Mouse (Mus musculus) frontal cortex, adult (tissue): ENCODE measurements at regions not wholly inside any gene's neighbourhood (a gene's known extent, or its start where the extent isn't known, plus 50 kb on each side); places are given as distances from the start of the nearest gene placed in this dataset.
"Not testable (repeated sequence)": the region's sequence is repeated elsewhere in the genome, so short reads cannot be mapped to it uniquely, and the experiment has no call there.

ENCODE experiments used
- ATAC-seq: cut with Nextera tagmentation; 2 replicates; pipeline ENCODE4 v1.9.2; 2017; ENCODE audit warnings: mild to moderate bottlenecking, moderate library complexity, mixed read lengths; ENCODE audit not compliant: low TSS enrichment

DNA sequence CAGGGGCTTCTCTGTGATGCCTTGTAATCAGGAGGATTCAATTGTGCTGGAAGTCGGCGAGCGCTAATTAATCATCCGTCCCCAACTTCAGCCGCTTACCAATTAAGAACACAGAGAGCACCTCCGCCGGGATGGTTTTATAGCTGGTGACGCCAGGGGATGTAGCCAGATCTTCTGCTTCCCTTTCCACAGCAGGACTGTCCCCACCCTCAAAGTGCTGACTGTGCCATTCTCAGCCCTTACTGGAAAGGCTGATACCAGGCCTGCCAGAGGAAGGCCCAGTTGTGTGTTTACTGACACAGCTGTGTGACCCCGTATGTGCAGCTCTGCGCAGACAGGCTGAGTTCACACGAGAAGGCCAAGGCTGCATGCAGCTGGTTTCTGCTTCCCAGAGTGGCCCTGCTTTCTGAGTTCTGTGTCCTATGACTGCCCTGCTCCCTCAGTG is 59.9 kb upstream of the Bend4 start:
- no peak for ATAC-seq

DNA sequence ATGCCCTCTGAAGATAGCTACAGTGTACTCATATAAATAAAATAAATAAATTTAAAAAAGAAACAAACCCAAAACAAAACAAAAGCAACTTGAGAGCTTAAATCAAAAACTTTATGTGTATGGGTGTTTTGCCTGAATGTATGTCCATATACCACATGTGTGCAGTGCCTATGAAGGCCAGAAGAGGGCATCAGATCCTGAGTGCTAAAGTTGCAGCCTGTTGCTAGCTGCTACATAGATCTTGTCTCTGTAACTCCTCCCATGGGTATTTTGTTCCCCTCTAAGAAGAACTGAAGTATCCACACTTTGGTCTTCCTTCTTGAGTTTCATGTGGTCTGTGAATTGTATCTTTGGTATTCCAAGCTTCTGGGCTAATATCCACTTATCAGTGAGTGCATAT is 62.6 kb upstream of the Bend4 start:
- ATAC-seq: not testable (repeated sequence)

DNA sequence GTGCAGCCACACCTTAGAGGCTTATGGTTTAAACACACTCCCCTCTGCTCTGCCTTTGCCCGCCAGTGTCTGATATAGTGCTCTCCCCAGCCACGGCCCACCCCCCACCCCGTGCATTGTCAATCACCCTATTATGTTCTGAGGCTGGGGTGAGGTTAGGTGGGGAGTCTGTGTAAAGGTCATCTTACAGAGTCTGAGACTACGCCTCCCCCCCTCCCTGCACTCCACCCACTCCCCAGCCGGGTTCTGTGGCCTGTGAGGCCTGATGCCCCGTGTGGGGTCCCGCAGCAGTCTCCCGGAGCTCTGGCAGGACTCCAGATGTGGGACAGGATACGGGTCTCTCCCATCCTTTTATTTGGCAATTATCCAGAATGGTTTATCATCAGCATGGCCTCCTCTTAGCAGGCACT is 64.8 kb upstream of the Bend4 start:
- ATAC-seq: no peak

DNA sequence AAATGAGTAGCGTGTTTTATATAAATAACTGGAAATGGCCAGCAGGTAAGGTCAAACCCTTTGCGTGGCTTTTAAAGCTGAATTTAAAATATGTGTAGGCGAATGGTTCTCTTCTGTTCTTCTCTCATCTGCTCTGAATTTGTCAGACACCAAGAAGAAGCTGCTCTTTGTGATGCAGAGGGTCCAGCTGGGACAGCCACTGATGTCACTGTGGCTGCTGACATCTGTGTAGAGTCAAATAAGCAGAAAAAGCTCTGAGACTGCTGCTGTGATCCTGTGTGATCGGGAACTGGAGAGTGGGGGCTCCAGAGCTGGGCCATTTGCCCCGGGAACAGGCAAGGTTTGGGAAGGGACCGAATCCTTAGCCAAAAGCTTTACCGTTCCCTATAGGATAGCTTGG is 68.6 kb upstream of the Bend4 start:
- peak; percentile 59; the same call in 1 of the 2 replicates for ATAC-seq

DNA sequence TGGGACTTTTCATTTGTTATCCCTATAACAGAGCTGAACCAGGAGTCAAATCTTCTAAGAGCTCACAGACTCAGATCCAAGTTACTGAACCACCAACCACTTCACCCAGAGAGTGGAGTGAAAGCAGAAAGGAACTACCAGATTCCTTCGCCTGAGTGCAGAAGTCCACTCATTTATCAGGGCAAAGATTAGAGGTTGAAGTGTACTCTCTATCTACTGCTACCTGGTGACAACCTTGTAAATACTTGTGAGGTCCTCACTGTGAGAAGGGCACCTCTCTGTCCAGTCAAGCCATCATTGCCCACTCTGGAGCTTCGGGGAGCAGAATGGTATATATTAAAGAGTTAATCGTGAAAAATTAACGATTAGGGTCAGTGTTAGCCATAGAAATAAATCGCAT is 87.4 kb upstream of the Shisa3 start:
- no peak for ATAC-seq

DNA sequence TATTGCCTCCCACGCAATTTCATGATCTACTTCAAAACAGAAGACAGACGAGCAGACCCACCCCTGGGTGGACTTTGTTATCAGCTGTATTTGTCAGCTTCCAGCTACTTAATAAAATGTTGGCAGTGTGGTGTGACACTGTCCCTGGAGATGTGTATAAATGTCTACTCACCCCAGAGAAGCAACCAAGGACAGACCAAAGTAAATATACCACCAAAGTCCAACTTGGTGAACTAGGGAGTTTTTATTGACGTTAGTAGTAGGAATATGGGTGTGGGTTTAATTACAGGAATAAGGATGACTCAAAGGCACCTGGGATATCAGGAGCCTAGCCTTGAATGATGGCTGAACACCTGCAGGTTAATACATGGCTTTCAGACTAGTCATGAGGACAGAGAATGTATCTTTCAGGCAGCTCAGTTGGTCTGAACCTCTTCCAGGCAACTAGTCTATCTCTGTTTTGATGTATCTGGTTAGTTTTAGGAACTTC is 86.2 kb upstream of the Shisa3 start:
- ATAC-seq: no peak

DNA sequence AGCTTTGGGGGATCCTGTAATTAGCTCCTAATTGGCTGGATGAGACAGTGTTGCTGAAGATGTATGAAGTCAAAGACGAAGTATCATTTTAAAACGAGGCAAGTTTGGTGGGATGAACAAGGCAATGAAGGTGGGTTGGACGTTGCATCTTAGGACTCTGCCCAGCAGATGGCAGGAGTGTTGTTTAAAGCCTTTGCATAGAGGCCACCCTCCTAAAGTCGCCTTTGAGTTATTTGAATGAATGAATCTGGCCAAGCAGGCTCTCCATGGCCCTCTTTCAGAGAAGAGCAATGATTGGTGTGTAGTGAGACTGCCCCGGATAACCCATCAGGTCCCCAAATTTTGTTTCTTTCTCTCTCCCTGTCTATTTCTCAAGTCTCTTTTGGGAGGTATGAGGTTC is 77.5 kb upstream of the Shisa3 start:
- ATAC-seq: peak; percentile 60

DNA sequence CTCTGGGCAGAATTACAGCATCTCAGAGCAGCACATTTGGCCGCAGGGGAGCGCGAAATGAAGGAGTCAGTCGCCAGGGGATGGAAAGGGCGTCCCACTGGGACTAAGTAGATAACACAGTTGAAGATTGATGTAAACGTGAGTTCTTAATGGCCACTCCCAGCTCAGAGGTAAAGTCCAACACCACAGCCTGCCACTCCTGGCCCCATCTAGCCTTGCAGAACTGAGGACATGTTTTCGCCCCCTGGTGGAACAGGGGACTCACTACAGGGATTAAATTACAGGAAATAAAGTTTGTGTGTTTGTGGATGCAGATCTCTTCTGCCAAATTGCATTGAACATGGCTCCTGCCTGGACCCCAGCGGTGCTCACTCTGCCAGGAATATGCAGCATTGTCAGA is 76.7 kb upstream of the Shisa3 start:
- ATAC-seq: no peak

DNA sequence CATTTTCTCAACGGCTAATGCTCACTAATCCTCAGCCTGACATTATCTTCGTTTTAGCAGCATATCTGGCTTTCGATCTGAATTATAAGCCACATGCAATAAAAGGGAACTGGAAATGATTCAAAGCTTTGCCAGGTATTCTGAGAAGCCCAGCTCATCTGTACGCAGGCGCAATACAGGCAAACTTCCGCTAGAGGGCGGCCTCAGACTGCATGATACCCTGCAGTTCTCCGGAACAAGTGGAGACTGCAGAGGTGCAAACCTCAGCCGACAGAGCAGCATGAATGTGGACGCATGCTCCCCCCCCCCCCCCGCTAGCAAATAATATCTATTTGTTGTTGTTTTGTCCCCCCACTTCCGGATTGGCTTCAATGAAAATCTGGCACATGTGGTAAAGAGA is 75.3 kb upstream of the Shisa3 start:
- peak; percentile 95 for ATAC-seq

DNA sequence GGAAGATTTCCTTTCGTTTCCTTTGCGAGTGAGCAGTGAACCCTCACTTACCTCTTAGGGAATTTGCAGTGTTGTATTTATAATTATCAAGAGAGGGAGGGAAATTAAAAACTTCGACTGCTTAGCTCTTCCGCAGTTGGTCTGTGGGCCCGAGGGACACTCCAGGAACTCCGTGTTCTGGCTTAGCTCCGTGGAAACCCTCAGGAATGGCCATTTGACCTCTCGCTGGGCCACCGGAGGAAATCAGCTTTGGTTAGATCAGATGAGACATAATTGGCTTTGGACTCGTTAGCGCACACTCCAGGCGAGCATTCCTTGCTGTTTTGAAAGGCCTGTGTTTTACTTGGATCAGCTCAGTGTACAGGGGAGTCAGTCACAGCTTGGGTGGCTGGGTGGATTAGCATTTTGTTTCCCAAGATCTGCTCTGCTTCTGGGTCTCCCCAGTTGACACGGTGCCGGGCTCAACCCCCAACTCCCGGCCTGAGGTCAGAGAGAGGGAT is 74.9 kb upstream of the Shisa3 start:
- peak; percentile 48 for ATAC-seq

DNA sequence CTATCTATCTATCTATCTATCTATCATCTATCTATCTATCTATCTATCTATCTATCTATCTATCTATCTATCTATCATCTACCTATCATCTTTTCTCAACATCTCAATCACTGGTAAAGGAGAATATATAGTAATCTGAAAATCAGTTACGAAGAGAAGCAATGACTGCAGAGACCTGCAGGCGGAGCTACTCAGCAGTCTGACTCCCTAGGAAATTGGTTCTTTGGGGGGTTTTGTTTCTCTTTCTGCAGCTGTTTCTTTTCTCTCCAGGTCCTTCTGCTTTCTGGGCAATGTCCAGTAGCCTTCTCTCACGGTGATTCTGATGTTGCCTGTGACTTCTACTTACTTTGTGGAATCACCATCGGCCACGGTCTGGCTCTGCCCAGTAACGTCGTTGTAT is 73.6 kb upstream of the Shisa3 start:
- no peak for ATAC-seq

DNA sequence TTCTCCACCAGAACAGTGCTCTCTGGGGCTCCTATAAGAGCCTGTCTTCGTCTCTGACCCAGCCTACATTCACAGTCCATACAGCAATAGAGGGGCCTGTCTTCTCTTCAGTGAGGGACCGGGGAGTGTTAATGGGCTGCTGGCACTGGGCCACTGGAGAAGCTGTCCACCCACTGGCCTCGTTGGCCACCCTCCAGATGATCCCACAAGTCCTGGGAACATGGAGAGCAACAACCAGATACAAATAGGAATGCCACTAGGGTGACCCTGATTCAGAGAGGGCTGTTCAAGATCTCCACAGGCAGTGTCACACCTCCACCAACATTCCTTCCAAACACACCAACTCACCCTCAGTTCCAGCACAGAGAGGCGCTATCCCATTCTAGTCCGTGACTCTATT is 69.7 kb upstream of the Shisa3 start:
- ATAC-seq: no peak

DNA sequence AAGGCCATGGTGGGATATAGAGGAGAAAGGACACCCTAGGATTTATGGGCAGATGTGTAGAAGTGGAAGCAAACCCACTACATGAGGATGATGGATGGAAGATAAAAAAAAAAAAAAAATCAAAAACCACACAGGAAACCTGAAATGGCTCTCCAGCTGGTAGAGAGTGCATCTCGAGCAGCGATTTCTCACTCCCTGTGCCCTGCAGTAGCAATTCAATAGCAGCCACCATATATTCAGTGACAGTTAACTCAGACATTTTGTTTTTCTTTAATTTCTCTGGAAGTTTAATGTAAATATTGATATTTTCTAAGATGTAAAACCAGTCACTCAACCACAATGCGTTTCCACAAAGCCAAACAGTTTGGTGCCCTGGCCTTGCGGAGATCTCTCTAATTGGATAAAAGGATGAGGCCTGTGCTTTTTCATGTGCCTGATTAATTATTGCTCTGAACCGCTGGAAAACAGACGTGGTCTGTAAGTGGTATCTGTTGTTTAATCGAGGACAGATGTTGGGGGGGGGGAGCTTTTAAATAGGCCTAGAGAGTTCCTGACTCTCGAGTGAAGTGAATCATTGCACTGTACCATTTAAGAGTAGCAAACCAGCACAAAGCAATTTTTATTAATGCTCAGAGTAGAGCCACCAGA is 68.0 kb upstream of the Shisa3 start:
- no peak for ATAC-seq

DNA sequence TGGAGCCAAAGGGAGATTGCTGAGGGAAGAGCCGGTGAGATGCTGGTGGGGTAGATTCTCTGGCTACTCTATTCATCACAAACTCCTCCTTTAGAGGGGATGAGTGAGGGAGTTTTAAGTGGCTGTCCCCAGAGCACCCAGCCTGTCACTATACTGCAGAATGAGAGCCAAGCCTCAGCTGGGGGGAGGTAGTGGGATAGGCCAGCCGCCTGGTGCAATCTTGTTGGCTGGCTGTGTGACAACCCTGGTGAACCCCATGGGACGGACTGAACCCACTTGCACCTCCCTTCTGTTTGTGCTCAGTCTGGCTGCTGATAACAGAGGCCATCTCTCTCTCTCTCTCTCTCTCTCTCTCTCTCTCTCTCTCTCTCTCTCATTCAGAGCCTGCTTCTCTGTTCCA is 65.8 kb upstream of the Shisa3 start:
- ATAC-seq: no peak

DNA sequence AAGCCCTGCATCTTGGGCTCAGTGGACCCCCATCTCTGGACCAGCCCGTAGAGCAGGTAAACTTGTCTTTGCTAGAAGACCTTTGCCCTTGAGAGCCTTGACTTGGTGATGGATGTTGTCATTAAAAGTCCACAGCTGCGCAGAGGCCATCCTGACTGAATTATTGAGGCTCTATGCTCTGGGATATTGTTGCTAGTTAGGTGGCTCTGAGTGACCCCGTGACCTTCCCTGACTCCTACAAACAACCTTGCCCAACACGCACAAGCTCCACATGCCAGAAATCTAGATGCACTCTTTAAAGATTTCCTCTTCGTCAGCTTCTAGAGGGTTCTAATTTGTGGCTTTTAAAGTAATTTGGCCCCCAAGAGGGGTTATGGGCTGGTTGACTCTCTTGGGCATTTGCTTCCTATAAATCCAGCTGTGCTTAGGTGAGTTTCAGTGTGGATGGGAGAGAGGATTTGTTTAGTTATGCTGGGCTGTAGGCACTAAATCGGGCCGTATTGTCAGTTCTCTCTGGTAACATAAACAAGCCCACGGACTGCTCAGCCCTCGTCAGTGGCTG is 63.6 kb upstream of the Shisa3 start:
- no peak for ATAC-seq

DNA sequence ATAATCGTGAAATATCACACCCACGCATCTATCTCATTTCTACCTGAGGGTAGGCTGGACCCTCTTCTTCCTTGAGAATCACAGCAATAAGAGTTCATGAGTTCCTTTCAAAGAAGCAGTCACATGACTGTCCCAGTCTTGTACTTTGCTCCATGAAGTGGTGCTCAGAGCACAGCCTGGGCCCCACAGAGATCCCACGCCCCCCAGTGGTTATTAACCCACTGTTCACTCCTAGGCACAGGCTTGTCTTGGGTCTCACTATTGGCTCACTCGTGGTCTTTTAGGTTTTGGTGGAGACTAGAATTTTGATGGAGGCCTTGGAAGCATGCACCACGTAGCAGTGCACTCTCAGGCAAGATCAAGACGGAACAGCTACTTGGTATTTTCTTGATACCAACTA is 57.4 kb upstream of the Shisa3 start:
- ATAC-seq: no peak

DNA sequence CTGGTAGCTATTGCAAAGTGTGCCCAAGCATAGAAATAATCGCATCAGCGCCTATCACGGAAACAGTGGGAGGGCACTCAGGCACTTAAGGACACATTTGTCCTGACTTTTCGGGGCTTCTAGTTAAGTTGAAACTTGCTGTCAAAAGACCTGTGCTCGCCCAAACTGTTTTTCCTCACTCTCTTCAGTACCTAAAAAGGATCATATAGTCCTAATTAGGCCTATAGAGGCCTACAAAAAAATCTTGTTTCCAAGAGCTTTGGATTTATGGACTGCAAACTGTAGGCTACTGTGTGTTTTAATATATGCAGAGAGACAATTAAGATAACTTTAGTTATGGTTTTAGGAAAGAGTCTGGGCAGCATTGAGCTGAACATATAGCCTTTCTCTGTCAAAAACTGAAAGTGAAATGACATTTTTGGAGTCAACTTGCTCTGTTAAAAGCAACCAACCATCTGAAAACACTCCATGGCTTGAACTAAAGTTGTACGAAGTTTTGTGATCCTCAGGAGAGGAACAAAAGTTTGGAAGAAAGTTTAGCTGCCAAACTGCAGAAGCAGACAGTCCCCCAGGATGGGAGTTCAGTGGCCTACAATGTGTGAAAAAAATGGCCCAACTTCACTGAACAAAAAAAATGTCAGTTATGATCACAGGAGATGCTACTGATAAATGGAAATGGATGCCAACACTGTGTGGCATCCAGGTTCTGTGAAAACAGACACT is 55.9 kb upstream of the Shisa3 start:
- ATAC-seq: no peak

DNA sequence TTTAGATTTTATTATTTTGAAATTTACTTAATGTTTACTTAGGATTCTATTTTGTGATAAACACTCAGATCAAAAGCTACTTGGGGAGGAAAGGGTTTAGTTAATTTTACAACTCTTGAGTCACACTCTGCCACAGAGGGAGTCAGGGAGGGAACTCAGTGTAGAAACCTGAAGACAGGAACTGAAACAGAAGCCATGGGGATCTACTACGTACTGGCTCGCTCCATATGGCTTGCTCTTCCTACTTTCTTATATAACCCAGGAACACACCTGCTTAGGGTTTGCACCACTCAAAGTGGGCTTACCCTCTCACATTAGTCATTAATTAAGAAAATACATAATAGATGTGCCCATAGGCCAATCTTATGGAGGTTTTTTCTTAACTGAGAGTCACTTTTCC is 54.8 kb upstream of the Shisa3 start:
- no peak for ATAC-seq
